Mouse (Mus musculus) hindbrain, embryonic 11.5 days (tissue): Measurements from ENCODE around the gene Atpaf1. TPM values are rescaled to one million over a fixed set of nuclear protein-coding genes. Genes with fewer than 3 reads are reported as not detected.

Experiments used
- ATAC-seq: fragments of 200-750 bp; cut with Nextera tagmentation; 2 replicates; pipeline ENCODE4 v1.8.0; 2017; ENCODE audit warnings: mild to moderate bottlenecking, moderate TSS enrichment, moderate library complexity; ENCODE audit not compliant: low FRiP score
- DNase-seq: peaks from one replicate; pipeline ENCODE4 v3.0.0-alpha.2; 2015; ENCODE audit warnings: low spot score
- H3K27ac ChIP-seq: fragments of 300-500 bp; sonication (generic); 2 replicates; pipeline ENCODE4 v1.5.1; 2014; ENCODE audit warnings: mild to moderate bottlenecking, low read depth, low read length
- H3K27me3 ChIP-seq: fragments of 300-500 bp; sonication (generic); 2 replicates; pipeline ENCODE4 v1.6.1; 2014; ENCODE audit warnings: mild to moderate bottlenecking, low read length, moderate library complexity, mixed read lengths; ENCODE audit not compliant: control insufficient read depth, insufficient read depth
- H3K36me3 ChIP-seq: fragments of 300-500 bp; sonication (generic); 2 replicates; pipeline ENCODE4 v1.6.1; 2014; ENCODE audit warnings: mild to moderate bottlenecking, low read length, moderate library complexity, mixed read lengths; ENCODE audit not compliant: control insufficient read depth, insufficient read depth
- H3K4me1 ChIP-seq: fragments of 300-500 bp; sonication (generic); replicated peaks from 2 replicates; pipeline ENCODE4 v1.6.1; 2014; ENCODE audit warnings: low read length, mixed read lengths; ENCODE audit not compliant: control insufficient read depth, insufficient read depth
- H3K4me2 ChIP-seq: fragments of 300-500 bp; sonication (generic); replicated peaks from 2 replicates; pipeline ENCODE4 v1.6.1; 2014; ENCODE audit warnings: mild to moderate bottlenecking, low read depth, low read length
- H3K4me3 ChIP-seq: fragments of 300-500 bp; sonication (generic); 2 replicates; pipeline ENCODE4 v1.5.1; 2014; ENCODE audit warnings: low read depth, low read length
- H3K9ac ChIP-seq: fragments of 300-500 bp; sonication (generic); 2 replicates; pipeline ENCODE4 v1.6.1; 2014; ENCODE audit warnings: low read depth, low read length
- H3K9me3 ChIP-seq: fragments of 300-500 bp; sonication (generic); 2 replicates; pipeline ENCODE4 v1.6.1; 2016; ENCODE audit warnings: low read length; ENCODE audit not compliant: control insufficient read depth
- WGBS: fragments of 180-500 bp; shearing (Covaris S2); extraction: QIAGEN DNeasy Blood & Tissue Kit; methylation state at CpG from one replicate; pipeline ENCODE4 v1.1.7; 2014; 5-methylcytosine and 5-hydroxymethylcytosine counted together
- polyA plus RNA-seq: library from polyadenylated mRNA; unstranded; fragments of >200 nt; fragmentation: Nextera tagmentation; extraction: Ambion mirVana; gene quantifications from 2 replicates; pipeline ENCODE4 v1.2.1, GENCODE M21; 2014

The Atpaf1 gene
- polyA plus RNA-seq, 1 experiment from 2014 or later, result 42.5 TPM

- Histone ChIP-seq H3K9me3 (no peaks in the 10 kb centered on the region), H3K4me1 (no peaks in the 10 kb centered on the region)
These were observed 46.6 kb downstream of the Atpaf1 start for GRCm38 (mm10) chr4:115831221-115831620.

GRCm38 (mm10) chr4:115832040-115832439 is 47.4 kb downstream of the Atpaf1 start:
- no peaks in the 10 kb centered on the region for H3K4me1 ChIP-seq
- no peak overlapping the region for H3K4me2 ChIP-seq
- no peaks in the 10 kb centered on the region for H3K36me3 ChIP-seq
- DNase-seq (no peak), ATAC-seq (no peak)
- 57% methylated on average over 2 of the region's 2 CpGs for WGBS
- H3K9me3 ChIP-seq, result no peaks in the 10 kb centered on the region
- no peak overlapping the region for H3K4me3 ChIP-seq
- no peak overlapping the region for H3K27ac ChIP-seq
- no peaks in the 10 kb centered on the region for H3K27me3 ChIP-seq
- H3K9ac ChIP-seq, result no peak overlapping the region

More at GRCm38 (mm10) chr4:115831221-115831620, 46.6 kb downstream of the Atpaf1 start:
- no peak for ATAC-seq
- no peaks in the 10 kb centered on the region for H3K27me3 ChIP-seq
- 93% methylated on average over 22 of the region's 22 CpGs for WGBS
- DNase-seq, result no peak
- no peaks in the 10 kb centered on the region for H3K36me3 ChIP-seq
- no peak overlapping the region for H3K27ac ChIP-seq
- H3K4me3 ChIP-seq, result no peak overlapping the region
- no peak overlapping the region for H3K4me2 ChIP-seq
- no peak overlapping the region for H3K9ac ChIP-seq

GRCm38 (mm10) chr4:115835576-115835975 is 51.0 kb downstream of the Atpaf1 start:
- ATAC-seq, result no peak
- H3K9ac ChIP-seq, result no peak overlapping the region
- H3K4me1 ChIP-seq, result no peaks in the 10 kb centered on the region; the same call in 1 of the 2 replicates
- no peaks in the 10 kb centered on the region for H3K27me3 ChIP-seq
- no peak for DNase-seq
- H3K4me3 ChIP-seq, result no peak overlapping the region
- WGBS, result 82% methylated on average over 2 of the region's 2 CpGs
- no peaks in the 10 kb centered on the region for H3K36me3 ChIP-seq
- no peak overlapping the region for H3K4me2 ChIP-seq
- H3K9me3 ChIP-seq, result no peaks in the 10 kb centered on the region
- H3K27ac ChIP-seq, result no peak overlapping the region

GRCm38 (mm10) chr4:115838196-115838595 is 53.6 kb downstream of the Atpaf1 start:
- Histone ChIP-seq H3K4me2 (peak overlapping the region; percentile 48; the same call in 1 of the 2 replicates), H3K4me1 (no peaks in the 10 kb centered on the region; the same call in 1 of the 2 replicates), H3K27me3 (no peaks in the 10 kb centered on the region), H3K9me3 (no peaks in the 10 kb centered on the region), H3K4me3 (no peak overlapping the region), H3K27ac (no peak overlapping the region), H3K9ac (no peak overlapping the region), H3K36me3 (0 out of 2 replicates have a peak, but pooled peaks cover 2% of the 10 kb centered on the region)
- ATAC-seq, result no peak
- DNase-seq, result no peak
- 84% methylated on average over 4 of the region's 4 CpGs for WGBS

- H3K27ac ChIP-seq, result no peak within 1 kb of the TSS
- H3K4me2 ChIP-seq, result peak within 1 kb of the TSS; percentile 48
- H3K9ac ChIP-seq, result peak within 1 kb of the TSS; percentile 73
- no peaks in the 10 kb centered on the region for H3K27me3 ChIP-seq
- H3K4me1 ChIP-seq, result no peaks in the 10 kb centered on the region; the same call in 1 of the 2 replicates
- ATAC-seq (peak; percentile 95), DNase-seq (peak; percentile 95)
- H3K4me3 ChIP-seq, result peak within 1 kb of the TSS; percentile 74
- H3K36me3 ChIP-seq, result 0 out of 2 replicates have a peak, but pooled peaks cover 2% of the 10 kb centered on the region
- no peaks in the 10 kb centered on the region for H3K9me3 ChIP-seq
- 3% methylated on average over 51 of the region's 51 CpGs for WGBS
These were observed 54.4 kb downstream of the Atpaf1 start, which contains the start of gene Mknk1 for GRCm38 (mm10) chr4:115838696-115839641. Gene Mknk1, plus strand, starts transcription at chr4:115839198.

- H3K27ac ChIP-seq, result no peak overlapping the region
- WGBS, result 58% methylated on average over 4 of the region's 4 CpGs
- no peaks in the 10 kb centered on the region for H3K9me3 ChIP-seq
- peak overlapping the region; percentile 2; the same call in 1 of the 2 replicates for H3K4me3 ChIP-seq
- H3K9ac ChIP-seq, result no peak overlapping the region
- no peaks in the 10 kb centered on the region for H3K27me3 ChIP-seq
- H3K36me3 ChIP-seq, result 0 out of 2 replicates have a peak, but pooled peaks cover 2% of the 10 kb centered on the region
- no peaks in the 10 kb centered on the region; the same call in 1 of the 2 replicates for H3K4me1 ChIP-seq
- DNase-seq (no peak), ATAC-seq (no peak)
- H3K4me2 ChIP-seq, result peak overlapping the region; percentile 48; the same call in 1 of the 2 replicates
These were observed 55.3 kb downstream of the Atpaf1 start for GRCm38 (mm10) chr4:115839956-115840355.

- Histone ChIP-seq H3K4me3 (no peak overlapping the region), H3K27ac (no peak overlapping the region), H3K27me3 (no peaks in the 10 kb centered on the region), H3K36me3 (0 out of 2 replicates have a peak, but pooled peaks cover 2% of the 10 kb centered on the region), H3K4me1 (no peaks in the 10 kb centered on the region; the same call in 1 of the 2 replicates), H3K4me2 (no peak overlapping the region), H3K9me3 (no peaks in the 10 kb centered on the region), H3K9ac (no peak overlapping the region)
- 93% methylated on average over 4 of the region's 4 CpGs for WGBS
- ATAC-seq (no peak), DNase-seq (no peak)
These were observed 56.2 kb downstream of the Atpaf1 start for GRCm38 (mm10) chr4:115840842-115841241.

- Histone ChIP-seq H3K27me3 (no peaks in the 10 kb centered on the region), H3K9me3 (no peaks in the 10 kb centered on the region), H3K27ac (no peak overlapping the region), H3K4me1 (no peaks in the 10 kb centered on the region), H3K9ac (no peak overlapping the region), H3K4me2 (no peak overlapping the region), H3K36me3 (0 out of 2 replicates have a peak, but pooled peaks cover 4% of the 10 kb centered on the region), H3K4me3 (no peak overlapping the region)
- 49% methylated on average over 2 of the region's 2 CpGs for WGBS
- ATAC-seq (no peak), DNase-seq (no peak)
These were observed 62.0 kb downstream of the Atpaf1 start for GRCm38 (mm10) chr4:115846656-115847055.
